Mouse (Mus musculus) layer of hippocampus, adult 9-11 months (tissue): ENCODE measurements around the gene Wdr92.
A peak's percentile ranks its signal among the peaks of the same experiment; 100 is the strongest.
"Not testable (repeated sequence)": the region's sequence is repeated elsewhere in the genome, so short reads cannot be mapped to it uniquely, and the experiment has no call there.

ENCODE experiments used
- DNase-seq: peaks from one replicate; pipeline ENCODE4 v3.0.0; 2022

The Wdr92 gene

DNA sequence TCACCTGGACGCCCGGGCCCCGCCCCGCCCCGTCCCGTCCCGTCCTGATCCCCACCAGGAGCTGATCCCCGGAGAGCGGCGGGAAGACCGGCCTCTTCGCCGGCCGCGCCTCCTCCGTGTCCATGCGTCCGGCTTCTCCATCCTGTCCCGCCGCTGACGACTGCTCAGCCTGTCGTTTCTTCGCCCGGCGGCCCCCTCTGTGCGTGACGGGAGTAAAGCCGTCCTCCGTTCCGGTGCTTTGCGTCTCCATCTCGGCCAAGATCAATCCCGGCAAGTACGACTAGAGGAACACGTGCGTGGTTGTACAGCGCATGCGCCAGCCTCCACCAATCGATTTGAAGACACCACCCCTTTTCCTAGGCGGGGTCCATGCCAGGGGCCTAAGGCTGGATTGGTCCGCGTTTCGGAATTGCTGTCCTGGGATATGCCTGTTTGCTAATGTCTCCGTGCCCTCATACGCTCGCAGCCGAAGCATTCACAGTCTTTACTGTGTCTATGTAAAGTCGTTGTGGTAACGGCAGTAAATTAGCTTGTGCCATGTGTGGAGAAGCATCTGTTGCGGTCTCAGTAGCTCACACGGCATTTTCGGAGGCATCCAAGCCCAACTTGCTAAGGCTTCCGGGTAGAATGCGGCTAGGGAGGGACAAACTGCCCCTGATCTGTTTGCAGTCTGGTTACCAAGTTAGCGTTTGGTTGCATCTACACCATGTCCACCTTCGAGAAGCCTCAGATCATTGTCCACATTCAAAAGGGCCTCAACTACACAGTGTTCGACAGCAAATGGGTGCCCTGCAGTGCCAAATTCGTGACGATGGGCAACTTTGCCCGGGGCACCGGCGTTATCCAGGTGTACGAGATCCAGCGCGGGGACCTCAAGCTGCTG, 29.6 kb downstream of the Wdr92 start, which contains the start of gene Pno1:
TSS of gene Pno1 (minus strand) at position 311 of the 883 bp plus-strand sequence.
- DNase-seq, result peak; percentile 97

- DNase-seq, result no peak
These were observed 30.2 kb downstream of the Wdr92 start for GRCm38 (mm10) chr11:17212141-17212495.

- no peak for DNase-seq
These were observed 31.1 kb downstream of the Wdr92 start for GRCm38 (mm10) chr11:17212903-17213509.

DNA sequence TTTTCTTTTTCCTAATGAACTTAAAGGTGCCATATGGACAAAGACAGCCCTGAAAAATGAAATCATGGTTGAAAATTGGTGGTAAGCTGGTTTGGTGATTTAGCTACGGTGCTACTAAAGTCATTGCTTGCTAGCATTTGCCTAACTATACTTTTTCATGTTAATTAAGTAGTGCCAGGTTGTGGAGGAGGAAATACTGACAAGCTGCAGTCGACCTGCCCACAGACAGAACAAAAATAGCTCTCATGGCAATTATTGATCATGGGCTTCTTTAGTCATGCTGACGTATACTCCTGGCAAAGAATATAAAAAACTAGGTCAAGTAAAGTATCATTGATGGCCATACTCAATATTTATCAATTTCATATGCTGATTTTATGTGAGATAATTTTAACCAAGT, 33.6 kb downstream of the Wdr92 start:
- peak; percentile 34 for DNase-seq

DNA sequence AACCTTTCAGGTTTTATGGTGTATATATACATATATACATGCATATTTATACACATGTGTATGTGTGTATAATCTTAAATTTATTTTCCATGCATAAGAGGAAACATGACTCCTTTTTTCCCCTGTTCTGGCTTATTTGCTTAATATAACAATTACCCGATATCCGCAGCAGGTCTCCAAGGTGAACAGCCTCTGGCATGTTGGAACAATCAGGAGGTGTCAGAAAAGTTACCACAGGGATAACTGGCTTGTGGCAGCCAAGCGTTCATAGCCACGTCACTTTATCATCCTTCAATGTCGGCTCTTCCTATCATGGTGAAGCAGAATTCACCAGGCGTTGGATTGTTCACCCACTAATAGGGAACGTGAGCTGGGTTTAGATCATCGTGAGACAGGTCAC, 39.2 kb downstream of the Wdr92 start:
- DNase-seq, result no peak

DNA sequence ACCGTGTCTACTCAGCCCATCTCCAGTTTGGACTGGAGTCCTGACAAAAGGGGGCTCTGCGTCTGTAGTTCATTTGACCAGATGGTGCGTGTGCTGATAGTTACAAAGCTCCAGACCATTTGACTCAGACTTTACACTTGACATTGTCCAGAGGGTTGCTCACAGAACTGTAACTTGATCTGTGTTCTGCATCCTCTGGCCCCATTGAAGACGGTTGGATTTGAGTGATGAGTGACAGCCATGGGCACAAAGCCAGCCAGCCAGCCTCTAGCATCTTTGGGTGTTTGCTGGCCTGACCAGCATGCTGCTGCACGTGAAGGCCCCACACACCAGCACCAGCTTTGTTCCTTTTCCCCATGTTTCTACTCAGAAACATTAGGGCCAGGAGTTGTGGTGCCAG, 50.9 kb downstream of the Wdr92 start:
- DNase-seq, result no peak

GRCm38 (mm10) chr11:17236449-17237037, 54.6 kb downstream of the Wdr92 start:
- no peak for DNase-seq

GRCm38 (mm10) chr11:17238598-17238997, 56.7 kb downstream of the Wdr92 start:
- not testable (repeated sequence) for DNase-seq

GRCm38 (mm10) chr11:17248715-17249114, 66.8 kb downstream of the Wdr92 start:
- no peak for DNase-seq

GRCm38 (mm10) chr11:17256813-17257365, 75.0 kb downstream of the Wdr92 start:
- DNase-seq, result no peak

GRCm38 (mm10) chr11:17257443-17257842, 75.5 kb downstream of the Wdr92 start, which contains the start of gene C1d:
C1d (plus strand) TSS chr11:17257579.
- peak; percentile 97 for DNase-seq

DNA sequence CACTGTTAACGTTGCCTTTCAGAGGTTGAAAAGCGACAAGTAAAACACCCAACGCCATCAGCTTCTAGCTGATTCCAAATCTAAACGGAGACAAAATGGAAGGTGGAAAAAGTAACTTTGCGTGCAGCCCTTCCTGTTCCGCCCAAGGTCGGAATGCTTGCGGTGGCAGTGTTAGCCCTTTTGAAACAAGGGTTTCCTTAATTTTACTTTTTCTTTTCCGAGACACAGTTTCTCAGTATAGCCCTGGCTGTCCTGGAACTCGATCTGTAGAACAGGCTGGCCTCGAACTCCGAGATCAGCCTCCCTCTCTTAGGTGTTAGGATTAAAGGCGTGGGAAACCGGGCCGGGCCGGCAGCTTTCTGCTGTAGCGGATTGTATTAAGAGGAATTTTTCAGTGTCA, 76.0 kb downstream of the Wdr92 start:
- DNase-seq, result peak; percentile 9

GRCm38 (mm10) chr11:17267176-17267575, 85.3 kb downstream of the Wdr92 start:
- DNase-seq, result no peak

DNA sequence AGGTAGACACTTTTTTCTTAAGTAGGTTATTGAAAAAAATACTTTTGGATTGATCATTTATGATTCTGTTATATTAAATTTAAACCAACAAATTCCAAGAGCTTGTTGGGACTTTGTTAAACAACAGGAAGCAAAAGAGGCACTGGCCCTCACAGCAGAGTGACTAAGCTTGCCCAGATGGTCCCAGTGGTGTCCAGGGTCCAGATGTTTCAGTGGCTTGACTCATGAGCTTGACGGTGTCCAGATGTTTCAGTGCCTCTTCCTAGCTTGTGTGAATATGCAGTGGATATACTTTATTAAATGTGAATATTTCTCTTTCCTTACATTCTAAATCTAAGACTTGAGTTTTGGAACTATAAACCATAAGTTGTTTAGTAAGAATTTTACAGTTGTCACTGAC, 86.9 kb downstream of the Wdr92 start:
- DNase-seq, result no peak

DNA sequence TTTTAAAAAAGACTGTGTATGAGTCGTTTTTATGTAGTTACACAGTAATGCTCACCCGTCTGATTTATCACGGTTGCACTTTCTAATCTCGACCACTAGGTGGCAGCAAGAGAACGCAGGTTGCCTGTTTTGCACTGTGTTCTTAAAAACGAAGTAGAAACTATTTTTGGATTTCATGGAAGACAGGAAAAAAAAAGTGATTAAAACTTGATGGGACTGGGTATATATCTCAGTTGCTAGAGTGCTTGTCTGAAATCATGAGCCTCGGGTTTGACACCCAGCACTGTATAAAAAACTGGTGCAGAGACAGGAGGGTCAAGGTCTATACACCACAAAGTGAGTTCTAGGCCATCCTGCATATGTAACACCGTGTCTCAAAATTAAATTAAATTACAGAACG, 98.1 kb downstream of the Wdr92 start:
- DNase-seq, result no peak
